Mouse (Mus musculus): ENCODE measurements around the gene Dock4.

The Dock4 gene

DNA sequence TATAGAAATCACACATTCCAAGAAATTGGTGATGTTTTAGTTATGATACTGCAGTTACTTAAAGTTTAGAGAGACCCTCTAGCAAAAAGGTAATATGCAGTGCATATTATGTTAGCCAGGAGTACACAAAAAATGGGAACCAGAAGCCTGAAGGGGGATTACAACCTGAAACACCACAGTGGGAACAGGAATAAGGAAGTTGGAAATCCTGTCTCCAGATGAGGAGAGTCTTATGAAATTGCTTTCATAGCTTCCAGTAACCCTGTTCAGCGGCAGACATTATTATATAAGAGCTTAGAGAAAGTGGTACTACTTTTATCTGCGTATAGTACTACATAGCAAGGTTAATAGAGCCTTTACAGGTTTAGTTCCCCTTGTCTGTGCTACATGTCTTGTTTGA, 210.1 kb downstream of the Dock4 start:
- DNase-seq (ENCODE audit: extremely low spot score): no peak

DNA sequence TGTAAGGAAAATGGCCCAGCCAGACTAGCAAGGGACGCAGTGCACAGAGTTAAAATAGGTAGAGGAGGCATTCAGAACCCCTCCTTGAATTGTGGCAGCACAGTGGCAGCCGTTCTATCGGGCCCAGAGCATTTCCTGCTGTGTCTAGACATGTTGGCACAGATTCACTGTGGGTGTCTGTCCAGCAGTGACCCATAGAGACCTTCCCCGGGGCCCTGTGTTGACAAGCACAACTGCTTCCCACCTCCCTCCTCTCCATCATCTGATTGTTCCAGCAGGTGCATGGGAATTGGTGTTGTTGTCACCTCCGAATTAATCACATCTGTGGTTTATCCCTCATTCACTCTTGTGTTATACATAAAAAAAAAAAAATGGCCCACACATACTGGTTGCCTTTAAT, 210.7 kb downstream of the Dock4 start:
- DNase-seq (ENCODE audit: extremely low spot score): no peak

DNA sequence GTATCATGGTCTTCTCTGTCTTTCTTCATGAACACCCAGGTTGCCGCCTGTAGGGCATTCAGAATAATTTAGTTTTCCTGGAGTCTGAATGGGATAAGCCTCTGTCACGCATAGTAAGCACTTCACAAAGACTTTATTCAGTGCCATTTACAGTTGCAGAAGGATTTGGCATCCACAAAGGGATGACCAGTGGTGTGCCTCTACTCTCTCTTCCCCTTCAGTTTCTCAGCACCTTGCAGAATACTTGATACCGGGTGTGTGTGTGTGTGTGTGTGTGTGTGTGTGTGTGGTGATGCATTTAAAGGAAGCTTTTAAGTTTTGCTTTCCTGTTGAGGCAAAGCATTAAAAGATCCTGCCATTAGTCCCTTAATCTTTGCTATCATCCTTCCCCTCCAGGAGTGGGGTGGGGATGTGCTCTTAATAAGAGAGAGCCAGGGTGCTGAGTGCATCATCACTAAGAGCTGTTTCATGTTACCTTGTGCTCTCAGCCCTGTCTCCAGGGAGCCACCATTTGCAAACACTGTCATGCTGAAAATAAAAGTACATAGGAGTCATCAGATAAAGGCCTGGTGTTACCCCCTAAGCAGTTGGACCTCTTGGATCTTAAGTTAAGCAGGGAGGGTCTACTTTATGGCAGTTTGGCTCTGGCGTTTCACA, 211.6 kb downstream of the Dock4 start:
- DNase-seq (ENCODE audit: extremely low spot score): no peak

DNA sequence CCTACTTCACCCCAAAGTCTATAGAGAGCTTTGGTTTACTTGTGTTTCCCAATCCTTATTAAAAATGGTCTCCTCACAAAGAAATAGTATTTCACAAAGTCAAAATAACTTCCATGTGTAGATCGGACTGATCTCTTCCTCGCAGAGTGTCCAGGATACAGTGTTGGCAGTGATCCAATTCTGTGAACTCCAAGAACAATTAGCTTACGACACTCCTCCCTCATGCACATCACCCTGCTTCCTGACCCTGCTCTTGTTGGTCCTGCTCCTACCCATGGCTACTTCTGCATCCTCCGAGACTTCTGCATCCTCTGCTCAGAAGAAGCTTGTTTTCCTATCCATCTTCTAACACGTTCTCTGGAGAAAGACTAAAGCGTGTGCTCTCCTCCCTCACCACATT, 213.9 kb downstream of the Dock4 start:
- DNase-seq (ENCODE audit: extremely low spot score): no peak

DNA sequence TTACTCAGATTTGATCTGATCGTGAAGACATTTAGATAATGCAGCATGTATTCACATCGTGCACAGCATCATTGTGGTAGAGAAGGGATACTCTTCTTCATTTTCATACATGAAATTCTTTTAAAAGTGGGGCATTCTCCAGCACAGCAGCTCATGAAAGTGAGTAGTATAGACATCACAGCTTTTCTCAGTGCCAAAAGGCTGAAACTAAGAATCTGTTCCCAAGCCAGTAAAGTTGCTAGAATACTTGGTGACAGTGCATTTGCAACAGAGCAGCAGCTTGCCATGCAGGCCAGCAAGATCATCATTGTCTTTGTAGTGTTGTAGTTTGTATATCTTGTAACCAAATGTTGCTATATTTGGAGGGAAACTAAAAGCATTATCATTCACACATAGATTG, 223.7 kb downstream of the Dock4 start:
- no peak for DNase-seq (ENCODE audit: extremely low spot score)

GRCm38 (mm10) chr12:40670766-40671165, 225.0 kb downstream of the Dock4 start:
- no peak for DNase-seq (ENCODE audit: extremely low spot score)

GRCm38 (mm10) chr12:40679713-40680112, 234.0 kb downstream of the Dock4 start:
- DNase-seq (ENCODE audit: extremely low spot score): no peak

DNA sequence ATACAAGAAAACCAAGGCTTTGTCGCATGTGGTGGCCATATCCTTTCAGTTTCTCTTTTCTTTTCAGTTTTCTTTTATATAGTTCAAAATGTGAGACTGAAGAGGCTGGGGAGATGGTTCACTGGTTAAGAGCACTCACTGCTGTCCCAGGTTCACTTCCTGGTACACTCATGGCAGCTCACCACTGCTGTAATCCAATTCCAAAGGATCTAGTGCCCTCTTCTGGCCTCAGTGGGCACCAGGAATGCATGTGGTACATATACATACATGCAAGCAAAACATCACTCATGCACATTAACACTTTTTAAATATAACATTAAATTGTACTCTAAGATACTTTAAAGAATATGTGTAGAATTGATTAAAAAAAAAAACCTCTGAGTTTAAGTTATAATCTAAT, 234.8 kb downstream of the Dock4 start:
- DNase-seq (ENCODE audit: extremely low spot score): peak; percentile 48

- DNase-seq (ENCODE audit: extremely low spot score): no peak
These were observed 245.7 kb downstream of the Dock4 start for GRCm38 (mm10) chr12:40691444-40691843.

DNA sequence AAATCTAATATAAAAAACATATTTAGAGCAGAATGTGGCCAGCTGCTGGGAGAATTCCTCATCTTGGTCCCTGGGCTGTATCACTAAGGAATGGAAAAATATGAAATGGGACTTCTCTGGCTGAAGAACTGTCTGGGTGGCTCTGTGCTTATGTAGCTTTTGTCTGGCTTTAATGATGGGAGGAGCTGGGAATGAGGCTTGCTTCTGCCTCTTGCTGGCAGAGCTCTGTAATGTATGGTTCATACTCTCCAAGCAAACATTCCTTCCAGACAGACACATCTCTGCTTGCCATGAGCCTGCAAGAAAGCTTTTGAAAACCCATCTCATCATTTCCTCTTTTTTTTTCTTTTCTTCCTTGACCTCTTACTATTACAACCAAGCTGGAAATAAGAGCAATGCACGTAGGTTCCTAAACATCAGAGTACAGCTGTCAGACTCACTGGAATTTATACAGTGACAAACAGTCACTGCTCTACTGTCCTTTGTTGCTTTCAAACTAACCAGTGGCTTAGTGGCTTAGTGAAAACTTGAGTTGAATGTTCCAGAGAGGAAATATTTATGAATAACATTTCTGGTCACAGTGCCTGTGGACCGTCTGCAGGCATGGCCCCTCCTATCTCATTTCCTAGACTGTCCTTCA, 248.4 kb downstream of the Dock4 start:
- DNase-seq (ENCODE audit: extremely low spot score): no peak

DNA sequence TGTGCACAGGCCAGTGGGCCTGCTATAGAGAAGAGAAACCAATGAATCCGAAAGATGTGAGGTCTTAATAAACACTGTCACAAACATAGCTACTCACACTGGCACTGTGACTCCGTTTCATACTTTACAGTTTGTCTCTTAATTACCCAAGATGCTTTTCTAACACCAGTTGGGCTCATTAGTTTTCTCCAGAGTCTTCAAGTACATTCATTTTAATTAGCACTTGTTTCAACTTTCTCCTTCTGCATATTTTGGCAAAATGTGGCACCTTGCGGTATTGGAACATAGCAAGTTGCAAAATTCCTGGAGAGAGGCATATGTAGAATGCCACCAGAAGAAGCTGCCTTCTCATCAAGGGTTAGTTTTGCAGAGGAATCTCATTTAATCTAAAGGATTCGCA, 252.6 kb downstream of the Dock4 start:
- no peak for DNase-seq (ENCODE audit: extremely low spot score)

DNA sequence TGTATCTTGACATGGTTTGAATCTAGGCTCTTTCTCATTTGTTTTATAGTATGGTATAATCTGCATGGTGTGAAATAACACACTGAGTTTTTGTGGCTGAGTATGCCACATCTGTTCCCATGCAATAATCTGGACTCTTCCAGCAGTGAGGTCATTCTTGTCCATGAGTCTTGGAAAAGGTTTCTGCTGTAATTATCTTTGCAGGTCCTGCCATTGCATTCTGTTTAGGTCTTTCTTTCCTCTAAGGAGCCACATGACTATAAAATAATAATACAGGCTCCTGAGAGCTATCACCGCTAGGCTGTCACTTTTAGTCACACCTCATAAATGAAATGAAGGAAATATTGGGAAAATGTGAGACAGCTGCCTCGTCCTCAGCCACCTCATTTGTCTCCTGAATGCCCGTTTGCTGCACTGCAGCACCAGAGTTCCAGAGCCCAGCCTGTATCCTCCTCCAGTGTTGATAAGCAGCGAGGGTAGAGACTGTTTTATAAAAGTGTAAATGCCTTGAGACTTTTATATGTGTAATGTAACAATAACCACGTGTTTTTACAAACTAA, 256.6 kb downstream of the Dock4 start:
- DNase-seq (ENCODE audit: extremely low spot score): no peak

GRCm38 (mm10) chr12:40704296-40704695, 258.5 kb downstream of the Dock4 start:
- DNase-seq (ENCODE audit: extremely low spot score): no peak

DNA sequence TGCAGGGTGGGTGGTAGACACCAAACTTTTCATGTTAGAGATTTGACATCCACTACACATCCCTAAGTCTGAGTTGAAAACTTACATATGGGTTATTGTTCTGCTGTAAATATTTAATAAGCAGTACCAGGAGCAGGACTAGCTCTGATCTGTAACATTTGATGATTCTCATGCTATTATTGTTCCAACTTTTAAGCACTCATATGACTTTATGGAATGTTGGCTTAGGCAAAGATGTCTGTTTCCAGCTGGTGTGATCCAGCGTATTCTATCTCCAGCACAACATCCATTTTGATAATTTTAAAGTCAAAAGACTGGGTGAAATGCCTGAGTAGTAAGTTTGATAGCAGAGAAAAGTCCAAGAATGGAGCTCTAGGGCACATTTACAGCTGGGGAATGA, 261.4 kb downstream of the Dock4 start:
- no peak for DNase-seq (ENCODE audit: extremely low spot score)

- no peak for DNase-seq (ENCODE audit: extremely low spot score)
These were observed 263.3 kb downstream of the Dock4 start for GRCm38 (mm10) chr12:40709094-40709493.

GRCm38 (mm10) chr12:40712235-40712634, 266.5 kb downstream of the Dock4 start:
- no peak for DNase-seq (ENCODE audit: extremely low spot score)

- DNase-seq (ENCODE audit: extremely low spot score): no peak
These were observed 268.5 kb downstream of the Dock4 start for GRCm38 (mm10) chr12:40714288-40714687.

GRCm38 (mm10) chr12:40715174-40715573, 269.4 kb downstream of the Dock4 start:
- no peak for DNase-seq (ENCODE audit: extremely low spot score)

GRCm38 (mm10) chr12:40728373-40728772, 282.6 kb downstream of the Dock4 start:
- no peak for DNase-seq (ENCODE audit: extremely low spot score)

- DNase-seq (ENCODE audit: extremely low spot score): no peak
These were observed 285.0 kb downstream of the Dock4 start for GRCm38 (mm10) chr12:40730756-40731155.

- DNase-seq (ENCODE audit: extremely low spot score): no peak
These were observed 299.7 kb downstream of the Dock4 start for GRCm38 (mm10) chr12:40745501-40745900.

- DNase-seq (ENCODE audit: extremely low spot score): no peak
These were observed 300.3 kb downstream of the Dock4 start for GRCm38 (mm10) chr12:40746081-40746480.

DNA sequence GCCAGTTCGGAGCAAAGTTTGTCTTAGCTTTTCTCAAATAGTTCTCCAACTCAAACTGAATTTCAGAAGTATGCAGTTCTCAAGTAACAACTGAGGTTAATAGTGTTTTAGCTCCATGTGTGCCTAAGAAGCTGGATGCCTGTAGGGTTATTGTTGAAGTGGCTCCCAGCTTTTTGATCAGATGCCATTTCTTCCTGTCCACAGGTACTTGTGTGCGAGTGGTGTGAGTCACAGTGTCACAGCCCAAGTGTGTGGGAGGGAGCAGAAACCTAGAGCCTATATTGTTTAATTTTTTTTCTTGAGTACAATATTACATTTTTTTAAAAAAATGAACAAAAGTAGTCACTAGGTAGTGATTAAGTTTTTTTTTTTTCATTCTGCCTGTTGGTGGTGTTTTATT, 313.5 kb downstream of the Dock4 start:
- no peak for DNase-seq (ENCODE audit: extremely low spot score)

All from embryo, embryonic 9.5 days (tissue).